Mouse (Mus musculus): ENCODE measurements at regions not wholly inside any gene's neighbourhood (a gene's known extent, or its start where the extent isn't known, plus 50 kb on each side); places are given as distances from the start of the nearest gene placed in this dataset.
A peak's percentile ranks its signal among the peaks of the same experiment; 100 is the strongest.
"Not testable (repeated sequence)": the region's sequence is repeated elsewhere in the genome, so short reads cannot be mapped to it uniquely, and the experiment has no call there.

DNA sequence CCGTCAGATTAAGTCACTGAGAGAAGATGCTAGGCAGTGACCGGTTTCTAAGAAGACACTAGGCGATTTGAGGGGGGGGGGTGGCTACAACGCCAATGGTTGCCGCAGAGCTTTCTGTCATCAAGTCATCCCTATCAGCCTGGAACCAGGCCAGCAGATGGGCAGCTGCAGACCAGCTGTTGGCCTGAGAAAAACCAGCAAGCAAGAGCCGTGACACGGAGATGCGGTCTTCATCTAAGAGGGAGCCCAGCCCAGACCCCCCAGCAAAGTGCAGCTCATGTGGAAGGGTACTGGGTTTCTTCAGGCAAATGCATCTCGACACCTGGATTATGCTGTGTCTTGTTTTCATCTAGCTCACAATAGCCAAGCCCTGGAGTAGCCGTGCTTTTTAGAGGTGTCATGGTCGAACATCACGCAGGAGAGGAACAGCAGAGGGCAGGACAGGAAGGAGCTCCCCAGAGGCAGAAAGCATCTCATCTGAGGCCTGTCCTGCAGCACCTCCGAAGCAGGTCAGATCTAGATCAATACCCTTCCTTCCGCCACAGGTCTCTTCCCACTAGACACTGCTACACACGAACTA is 76.3 kb downstream of the Cpn2 start:
- no peak for DNase-seq (ENCODE audit: low spot score)

DNA sequence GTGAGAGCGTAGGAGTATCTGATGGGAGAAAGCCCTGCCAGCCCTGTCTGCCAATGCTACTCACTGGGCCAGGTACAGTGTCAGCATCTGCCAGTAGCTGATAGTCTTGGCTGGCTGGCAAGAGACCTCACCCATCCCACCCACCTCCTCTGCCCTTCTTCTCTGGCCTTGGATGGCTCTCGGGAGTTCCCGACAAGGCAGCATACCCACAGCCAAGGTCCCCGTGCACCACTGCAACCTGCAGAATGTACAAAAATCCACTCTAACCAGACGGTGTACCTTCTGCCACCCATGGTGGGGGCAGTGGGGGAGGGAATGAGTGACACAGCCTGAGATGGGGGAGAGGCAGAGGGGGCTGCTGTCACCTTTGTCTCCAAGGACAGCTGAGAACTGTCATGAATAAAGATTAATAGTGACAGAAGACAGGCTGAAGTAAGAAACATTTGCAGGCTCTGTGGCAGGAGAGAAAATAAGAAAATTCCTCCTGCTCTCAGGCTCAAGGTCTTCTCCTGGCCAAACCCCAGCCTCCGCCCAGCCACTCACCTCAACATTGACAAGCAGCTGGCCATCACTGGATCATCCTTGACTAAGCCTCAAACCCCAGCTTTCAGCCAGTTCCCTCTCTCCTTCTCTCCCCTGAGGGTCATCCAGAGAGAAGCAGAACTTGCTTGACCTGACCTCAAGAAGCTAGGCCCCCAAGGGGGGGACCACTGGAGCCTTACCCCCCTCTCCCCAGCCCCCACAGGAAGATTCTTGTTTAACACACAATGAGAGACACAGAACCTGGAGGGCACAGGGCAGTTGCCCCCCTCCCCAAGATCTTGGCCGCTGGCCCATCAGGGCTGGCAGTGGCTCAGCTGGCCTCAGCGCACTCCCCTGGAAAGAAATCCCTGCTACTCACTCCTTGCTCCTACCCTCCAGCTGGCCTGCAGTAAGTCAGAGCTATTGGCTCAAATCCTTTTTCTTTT is 73.7 kb downstream of the Cpn2 start:
- peak; percentile 54 for DNase-seq (ENCODE audit: low spot score)

DNA sequence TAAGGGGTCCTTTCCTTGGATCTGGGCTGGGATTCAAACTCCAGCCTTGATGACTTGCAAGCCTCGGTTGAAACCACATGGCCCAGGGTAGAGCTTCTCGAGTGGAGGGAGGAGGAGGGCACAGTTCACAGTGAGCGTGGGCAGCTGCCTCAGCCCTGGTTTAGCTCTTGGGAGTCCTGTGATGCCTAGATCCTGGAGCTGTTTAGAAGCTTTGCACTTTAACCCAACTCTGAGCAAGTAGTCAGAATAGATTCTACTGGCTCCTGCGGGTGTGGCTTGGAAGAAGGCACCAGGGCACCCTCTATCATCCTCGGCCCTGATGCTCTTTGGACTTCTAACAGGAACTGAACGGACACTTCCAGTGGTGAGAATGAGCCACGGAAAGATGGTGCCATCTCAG is 72.5 kb downstream of the Cpn2 start:
- no peak for DNase-seq (ENCODE audit: low spot score)

DNA sequence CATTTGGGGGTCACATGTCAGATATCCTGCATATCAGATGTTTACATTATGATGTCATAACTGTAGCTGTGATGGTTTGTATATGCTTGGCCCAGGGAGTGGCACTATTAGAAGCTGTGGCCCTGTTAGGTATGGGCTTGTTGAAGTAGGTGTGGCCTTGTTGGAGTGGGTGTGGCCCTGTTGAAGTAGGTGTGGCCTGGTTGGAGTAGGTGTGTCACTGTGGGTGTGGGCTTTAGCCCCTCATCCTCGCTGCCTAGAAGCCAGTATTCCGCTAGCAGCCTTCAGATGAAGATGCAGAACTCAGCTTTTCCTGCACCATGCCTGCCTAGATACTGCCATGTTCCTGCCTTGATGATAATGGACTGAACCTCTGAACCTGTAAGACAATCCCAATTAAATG is 71.4 kb downstream of the Cpn2 start:
- not testable (repeated sequence) for DNase-seq (ENCODE audit: low spot score)

DNA sequence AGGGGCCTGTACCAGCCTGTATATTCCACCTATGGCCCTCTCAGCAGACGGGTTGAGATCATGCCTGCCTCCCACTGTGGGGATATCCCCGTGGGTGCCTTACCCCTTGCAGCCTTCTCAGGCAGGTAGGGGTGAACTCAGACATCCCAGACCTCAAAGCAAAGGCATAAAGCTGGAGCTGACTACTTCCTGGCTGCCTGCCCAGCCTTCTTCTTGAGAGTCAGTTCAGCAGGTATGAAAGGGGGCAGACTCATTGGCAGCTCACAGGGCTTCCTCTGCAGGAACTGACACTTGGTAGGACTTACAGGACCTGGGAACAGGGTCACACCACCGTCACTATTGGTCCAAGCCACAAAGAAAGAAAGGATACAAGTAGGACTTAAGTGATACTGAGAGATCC is 69.9 kb downstream of the Cpn2 start:
- no peak for DNase-seq (ENCODE audit: low spot score)

DNA sequence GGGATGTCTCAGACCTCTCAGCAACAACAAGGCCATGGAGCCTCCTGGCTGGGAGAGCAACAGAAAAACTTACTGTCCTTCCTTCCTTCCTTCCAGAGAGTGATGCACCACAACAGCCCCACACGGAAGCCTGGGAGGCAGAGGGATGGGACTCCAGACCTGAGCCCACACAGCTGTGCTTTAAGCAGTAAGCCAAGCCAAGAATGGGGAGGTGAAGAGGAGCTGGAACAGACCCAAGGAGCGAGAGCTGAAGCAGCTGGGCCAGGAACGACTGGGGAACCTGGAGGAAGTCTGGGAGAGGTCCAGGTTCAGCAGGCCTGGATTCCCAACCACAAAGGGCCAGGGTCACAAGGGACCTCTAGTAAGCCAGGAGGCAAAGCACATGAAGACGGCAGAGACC is 67.5 kb downstream of the Cpn2 start:
- no peak for DNase-seq (ENCODE audit: low spot score)

DNA sequence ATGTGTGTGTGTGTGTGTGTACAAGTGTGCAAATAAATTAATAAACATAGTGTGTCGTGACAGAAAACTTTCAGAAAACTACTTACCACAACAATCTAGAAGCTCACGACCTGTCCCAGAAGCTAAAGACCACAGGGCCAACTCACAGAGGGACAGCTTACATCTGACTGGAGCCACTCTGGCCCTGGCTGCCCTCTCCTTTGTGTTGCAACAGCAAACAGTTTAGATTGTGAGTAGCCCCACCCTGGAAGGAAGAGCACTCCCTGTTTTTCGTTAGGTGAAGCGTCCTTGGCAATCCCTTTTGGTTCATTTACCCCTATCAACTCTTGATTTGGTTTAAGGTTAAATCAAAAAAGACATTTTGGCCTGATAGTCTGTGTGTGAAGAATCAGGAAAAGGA is 63.2 kb downstream of the Cpn2 start:
- no peak for DNase-seq (ENCODE audit: low spot score)

DNA sequence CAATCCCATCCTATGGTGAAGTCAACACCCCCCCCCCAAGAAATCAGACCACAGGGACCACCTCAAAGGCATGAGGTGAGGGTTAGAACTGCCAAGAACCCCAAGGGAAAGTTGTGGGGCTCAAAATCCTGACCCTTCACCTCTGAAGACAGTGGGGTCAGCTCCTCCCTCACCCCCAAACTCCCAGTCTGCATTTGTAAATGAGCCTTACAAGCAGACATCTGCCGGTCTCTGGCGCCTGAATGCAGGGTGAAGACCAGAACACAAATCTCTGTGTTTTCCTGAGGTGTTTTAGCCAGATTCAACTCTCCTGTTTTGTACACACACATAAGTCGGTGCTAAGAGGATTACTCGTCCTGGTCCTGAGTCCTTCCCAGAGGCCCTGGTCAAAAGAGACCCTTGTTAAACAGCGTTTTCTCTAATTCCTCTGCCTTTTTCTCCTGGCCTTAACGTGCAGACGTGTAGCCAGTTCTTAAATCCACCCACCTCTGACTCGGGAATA is 61.9 kb downstream of the Cpn2 start:
- DNase-seq (ENCODE audit: low spot score), result no peak

DNA sequence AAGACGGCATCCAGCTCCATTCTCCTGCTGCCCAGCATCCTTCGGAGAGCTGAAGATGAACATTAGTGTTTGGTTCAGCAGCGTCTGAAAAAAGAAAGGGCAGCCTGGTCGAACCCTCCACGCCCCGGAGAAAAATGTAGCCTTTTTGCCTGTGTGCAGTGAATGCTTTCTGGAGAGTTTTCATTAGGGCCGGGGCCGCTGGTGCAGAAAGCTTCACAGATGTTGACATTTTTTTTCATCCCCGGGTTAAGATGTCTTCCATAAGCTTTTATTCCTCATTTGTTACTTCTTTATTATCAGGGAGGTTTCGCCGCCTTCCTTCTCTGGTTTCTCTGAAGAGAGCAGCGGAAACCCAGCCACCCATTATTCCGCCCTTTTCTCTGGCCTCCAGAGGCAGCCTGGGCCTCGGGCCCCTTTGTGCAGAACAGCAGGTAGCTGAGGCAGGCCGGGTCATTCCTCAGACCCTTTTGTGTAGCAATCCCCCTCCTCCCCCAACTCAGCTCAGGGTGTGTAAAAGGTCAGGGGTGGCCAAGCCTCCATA is 61.4 kb downstream of the Cpn2 start:
- no peak for DNase-seq (ENCODE audit: low spot score)

All from testis, postnatal 14 days (tissue).